ENCODE assay signal across 8 mouse cellular contexts in genomic region chr11:119022895-119023615, GRCm38 (mm10). TPM values are rescaled to one million over a fixed set of nuclear protein-coding genes. Genes with fewer than 3 reads are reported as not detected.
A peak's percentile ranks its signal among the peaks of the same experiment; 100 is the strongest.
DNase-seq lines count a peak whose midpoint lies in the region; ATAC-seq and TF ChIP-seq lines count a peak whose summit lies in the region.

Cbx2 (plus strand) TSS chr11:119022962.

- peaks cover 66% of the 10 kb centered on the region for H3K27me3 ChIP-seq in erythroblast, embryonic 14.5 days (ENCODE audit: control insufficient read depth)
- 0 out of 2 replicates have a peak, but pooled peaks cover 4% of the 10 kb centered on the region for H3K27me3 ChIP-seq in intestine, embryonic 16.5 days (replicated peaks; ENCODE audit: control insufficient read depth, insufficient read depth, low read length)
- peaks cover 8% of the 10 kb centered on the region; the same call in 1 of the 2 replicates for H3K27me3 ChIP-seq in limb, embryonic 10.5 days (ENCODE audit: low read depth, poor library complexity, severe bottlenecking)
- H3K27me3 ChIP-seq in midbrain, embryonic 10.5 days (ENCODE audit: low read depth, poor library complexity, severe bottlenecking): peaks cover 30% of the 10 kb centered on the region
- peaks cover 21% of the 10 kb centered on the region for H3K27me3 ChIP-seq in small intestine, adult 2 months (ENCODE audit: control insufficient read depth, insufficient read depth, low read length)

- DNase-seq in embryo, embryonic 10.5 days (ENCODE audit: low spot score): peak; percentile 94
- peak; percentile 94 for DNase-seq in limb, embryonic 10.5 days (ENCODE audit: low spot score)
- peak; percentile 92 for DNase-seq in midbrain, embryonic 10.5 days (ENCODE audit: low spot score)

- peak within 1 kb of the TSS; percentile 88 for H3K4me2 ChIP-seq in intestine, embryonic 16.5 days (ENCODE audit: low read depth, low read length)

- peaks cover 12% of the 10 kb centered on the region for H3K36me3 ChIP-seq in erythroblast, embryonic 14.5 days (ENCODE audit: control insufficient read depth)
- H3K36me3 ChIP-seq in intestine, embryonic 16.5 days (ENCODE audit: control insufficient read depth, insufficient read depth, low read length): peaks cover 15% of the 10 kb centered on the region
- peaks cover 44% of the 10 kb centered on the region for H3K36me3 ChIP-seq in limb, embryonic 10.5 days
- peaks cover 39% of the 10 kb centered on the region for H3K36me3 ChIP-seq in midbrain, embryonic 10.5 days
- peaks cover 8% of the 10 kb centered on the region for H3K36me3 ChIP-seq in small intestine, adult 2 months (ENCODE audit: control insufficient read depth, insufficient read depth, low read length)

- H3K4me3 ChIP-seq in erythroblast, embryonic 14.5 days (replicated peaks): peak within 1 kb of the TSS; percentile 66
- H3K4me3 ChIP-seq in intestine, embryonic 16.5 days (ENCODE audit: low read length): peak within 1 kb of the TSS; percentile 93
- H3K4me3 ChIP-seq in limb, embryonic 10.5 days: peak within 1 kb of the TSS; percentile 98
- peak within 1 kb of the TSS; percentile 98 for H3K4me3 ChIP-seq in midbrain, embryonic 10.5 days
- peak within 1 kb of the TSS; percentile 94 for H3K4me3 ChIP-seq in small intestine, adult 2 months (ENCODE audit: low read depth, low read length)

- TF ChIP-seq CTCF in small intestine, adult 2 months (IDR thresholded peaks at IDR 0.05; ENCODE audit: extremely low read depth, insufficient read length, insufficient replicate concordance, low read depth, low read length): no peak

- ATAC-seq in erythroblast, adult 5-6 weeks (replicated peaks; ENCODE audit: low FRiP score, poor library complexity, severe bottlenecking): no peak
- peak; percentile 73 for ATAC-seq in granulocyte monocyte progenitor cell, adult 5-6 weeks (replicated peaks; ENCODE audit: poor library complexity, severe bottlenecking)
- peak; percentile 93 for ATAC-seq in intestine, embryonic 16.5 days

- under 1% methylated on average over 99 of the region's 99 CpGs for WGBS in intestine, embryonic 16.5 days
- 3% methylated on average over 99 of the region's 99 CpGs for WGBS in limb, embryonic 10.5 days
- under 1% methylated on average over 98 of the region's 99 CpGs for WGBS in midbrain, embryonic 10.5 days
- under 1% methylated on average over 93 of the region's 99 CpGs for WGBS in small intestine, adult 2 months

- H3K4me1 ChIP-seq in erythroblast, embryonic 14.5 days (ENCODE audit: control insufficient read depth): peaks cover 14% of the 10 kb centered on the region
- peaks cover 26% of the 10 kb centered on the region for H3K4me1 ChIP-seq in intestine, embryonic 16.5 days (ENCODE audit: control insufficient read depth, insufficient read depth, low read length)
- peaks cover 48% of the 10 kb centered on the region for H3K4me1 ChIP-seq in limb, embryonic 10.5 days
- peaks cover 56% of the 10 kb centered on the region for H3K4me1 ChIP-seq in midbrain, embryonic 10.5 days
- peaks cover 5% of the 10 kb centered on the region for H3K4me1 ChIP-seq in small intestine, adult 2 months (ENCODE audit: control insufficient read depth, insufficient read depth, insufficient read length, low read length)

- H3K27ac ChIP-seq in intestine, embryonic 16.5 days (ENCODE audit: low read length): peak within 1 kb of the TSS; percentile 85
- peak within 1 kb of the TSS; percentile 100 for H3K27ac ChIP-seq in limb, embryonic 10.5 days
- peak within 1 kb of the TSS; percentile 99 for H3K27ac ChIP-seq in midbrain, embryonic 10.5 days (replicated peaks)
- H3K27ac ChIP-seq in small intestine, adult 2 months (ENCODE audit: insufficient read depth, low read depth, low read length): no peak within 1 kb of the TSS

- H3K9me3 ChIP-seq in erythroblast, embryonic 14.5 days (ENCODE audit: control insufficient read depth, low read length): no peaks in the 10 kb centered on the region
- no peaks in the 10 kb centered on the region for H3K9me3 ChIP-seq in intestine, embryonic 16.5 days (ENCODE audit: control insufficient read depth, low read length)
- no peaks in the 10 kb centered on the region for H3K9me3 ChIP-seq in limb, embryonic 10.5 days (replicated peaks)
- no peaks in the 10 kb centered on the region for H3K9me3 ChIP-seq in midbrain, embryonic 10.5 days (replicated peaks)

- TF ChIP-seq POLR2A in small intestine, adult 2 months (IDR thresholded peaks at IDR 0.05; ENCODE audit: low read depth, low read length): no peak; the same call in 1 of the 2 replicates

- peak within 1 kb of the TSS; percentile 88 for H3K9ac ChIP-seq in intestine, embryonic 16.5 days (ENCODE audit: low read depth, low read length)

RNA-seq across cellular contexts. Expression of gene Cbx2, which starts in this region (rescaled TPM):
- polyA plus RNA-seq in erythroblast, embryonic 14.5 days (2012): 0.09 and 0.10 TPM in 2 replicates
- total RNA-seq in erythroblast, adult 5-6 weeks (2015; ENCODE audit: low replicate concordance): 0.19 and 0.42 TPM in 2 replicates
- total RNA-seq in erythroblast, adult 5-6 weeks (2017; ENCODE audit: low replicate concordance): not detected in 2 replicates
- 0.88 and 5.0 TPM in 2 replicates for total RNA-seq in granulocyte monocyte progenitor cell, adult 5-6 weeks (2014; fragmentation: Nextera tagmentation)
- total RNA-seq in granulocyte monocyte progenitor cell, adult 5-6 weeks (2017): 2.1 and 2.6 TPM in 2 replicates
- 17.8 and 18.1 TPM in 2 replicates for polyA plus RNA-seq in intestine, embryonic 16.5 days (2015; fragmentation: Nextera tagmentation; extraction: Ambion mirVana)
- 151 and 170 TPM in 2 replicates for polyA plus RNA-seq in limb, embryonic 10.5 days (2016; fragmentation: Nextera tagmentation; extraction: Ambion mirVana)
- 108 and 110 TPM in 2 replicates for polyA plus RNA-seq in midbrain, embryonic 10.5 days (2016; fragmentation: Nextera tagmentation; extraction: Ambion mirVana)
- 1.6 and 3.1 TPM in 2 replicates for polyA plus RNA-seq in small intestine, adult 2 months (2012; rRNA removed)
